Mouse (Mus musculus): ENCODE measurements around the gene Atrn. TPM values are rescaled to one million over a fixed set of nuclear protein-coding genes. Genes with fewer than 3 reads are reported as not detected.

Gene Atrn
- polyA plus RNA-seq (2016; fragmentation: Nextera tagmentation; extraction: Ambion mirVana): 13.5 and 13.6 TPM in 2 replicates

- H3K27ac ChIP-seq: peak within 1 kb of the TSS; percentile 68
- 5% methylated on average over 49 of the region's 50 CpGs for WGBS
- H3K9me3 ChIP-seq: no peaks in the 10 kb centered on the region
- H3K4me3 ChIP-seq: peak within 1 kb of the TSS; percentile 100
- no peaks in the 10 kb centered on the region for H3K27me3 ChIP-seq (replicated peaks)
- peaks cover 19% of the 10 kb centered on the region for H3K4me1 ChIP-seq
- peak; percentile 97 for ATAC-seq (ENCODE audit: low FRiP score, low read depth)
- H3K9ac ChIP-seq: peak within 1 kb of the TSS; percentile 96
- H3K4me2 ChIP-seq (replicated peaks): peak within 1 kb of the TSS; percentile 95
- H3K36me3 ChIP-seq: no peaks in the 10 kb centered on the region
Observed at GRCm38 (mm10) chr2:130905751-130906583, at the start of gene Atrn, which contains the start of gene 4930402H24Rik. Atrn (plus strand) TSS chr2:130906495. 4930402H24Rik (minus strand) TSS chr2:130906406.

GRCm38 (mm10) chr2:130862091-130862490 lies 44.2 kb upstream of the Atrn start:
- WGBS: 85% methylated on average over 3 of the region's 3 CpGs
- Histone ChIP-seq H3K36me3 (no peaks in the 10 kb centered on the region), H3K9me3 (no peaks in the 10 kb centered on the region), H3K27ac (no peak overlapping the region), H3K4me3 (no peak overlapping the region), H3K4me2 (replicated peaks) (no peak overlapping the region), H3K4me1 (no peaks in the 10 kb centered on the region), H3K27me3 (replicated peaks) (no peaks in the 10 kb centered on the region), H3K9ac (no peak overlapping the region)
- ATAC-seq (ENCODE audit: low FRiP score, low read depth): no peak

GRCm38 (mm10) chr2:130870916-130871315 lies 35.4 kb upstream of the Atrn start:
- Histone ChIP-seq H3K27ac (no peak overlapping the region), H3K9ac (no peak overlapping the region), H3K4me1 (no peaks in the 10 kb centered on the region), H3K36me3 (no peaks in the 10 kb centered on the region), H3K4me3 (no peak overlapping the region), H3K27me3 (replicated peaks) (no peaks in the 10 kb centered on the region), H3K4me2 (replicated peaks) (no peak overlapping the region), H3K9me3 (no peaks in the 10 kb centered on the region)
- WGBS: 91% methylated on average over 5 of the region's 5 CpGs
- ATAC-seq (ENCODE audit: low FRiP score, low read depth): no peak

GRCm38 (mm10) chr2:130877376-130877775 lies 28.9 kb upstream of the Atrn start:
- 41% methylated on average over 3 of the region's 3 CpGs for WGBS
- Histone ChIP-seq H3K9ac (no peak overlapping the region), H3K4me3 (no peak overlapping the region), H3K4me1 (no peaks in the 10 kb centered on the region), H3K36me3 (no peaks in the 10 kb centered on the region), H3K4me2 (replicated peaks) (no peak overlapping the region), H3K9me3 (no peaks in the 10 kb centered on the region), H3K27ac (no peak overlapping the region), H3K27me3 (replicated peaks) (no peaks in the 10 kb centered on the region)
- ATAC-seq (ENCODE audit: low FRiP score, low read depth): no peak

GRCm38 (mm10) chr2:130886983-130887382 lies 19.3 kb upstream of the Atrn start:
- no peak for ATAC-seq (ENCODE audit: low FRiP score, low read depth)
- H3K4me2 ChIP-seq (replicated peaks): no peak overlapping the region
- 0 out of 2 replicates have a peak, but pooled peaks cover 2% of the 10 kb centered on the region for H3K9me3 ChIP-seq
- H3K4me3 ChIP-seq: no peak overlapping the region
- H3K27ac ChIP-seq: no peak overlapping the region
- no peaks in the 10 kb centered on the region for H3K36me3 ChIP-seq
- no peaks in the 10 kb centered on the region for H3K4me1 ChIP-seq
- no peak overlapping the region for H3K9ac ChIP-seq
- H3K27me3 ChIP-seq (replicated peaks): no peaks in the 10 kb centered on the region

GRCm38 (mm10) chr2:130887456-130887855 lies 18.8 kb upstream of the Atrn start:
- Histone ChIP-seq H3K36me3 (no peaks in the 10 kb centered on the region), H3K27me3 (replicated peaks) (no peaks in the 10 kb centered on the region), H3K4me3 (no peak overlapping the region), H3K4me2 (replicated peaks) (no peak overlapping the region), H3K27ac (no peak overlapping the region), H3K9me3 (0 out of 2 replicates have a peak, but pooled peaks cover 2% of the 10 kb centered on the region), H3K4me1 (no peaks in the 10 kb centered on the region), H3K9ac (no peak overlapping the region)
- WGBS: 94% methylated on average over 1 of the region's 1 CpGs
- no peak for ATAC-seq (ENCODE audit: low FRiP score, low read depth)

GRCm38 (mm10) chr2:130896944-130897343 lies 9.4 kb upstream of the Atrn start:
- Histone ChIP-seq H3K4me2 (replicated peaks) (no peak overlapping the region), H3K27ac (no peak overlapping the region), H3K9ac (no peak overlapping the region), H3K36me3 (no peaks in the 10 kb centered on the region), H3K4me1 (peaks cover 6% of the 10 kb centered on the region; the same call in 1 of the 2 replicates), H3K27me3 (replicated peaks) (no peaks in the 10 kb centered on the region), H3K4me3 (no peak overlapping the region), H3K9me3 (no peaks in the 10 kb centered on the region)
- ATAC-seq (ENCODE audit: low FRiP score, low read depth): peak; percentile 76
- WGBS: 47% methylated on average over 2 of the region's 2 CpGs

GRCm38 (mm10) chr2:130897856-130898255 lies 8.4 kb upstream of the Atrn start:
- no peak overlapping the region for H3K4me3 ChIP-seq
- no peak for ATAC-seq (ENCODE audit: low FRiP score, low read depth)
- H3K9ac ChIP-seq: no peak overlapping the region
- WGBS: 86% methylated on average over 2 of the region's 2 CpGs
- H3K4me1 ChIP-seq: peaks cover 6% of the 10 kb centered on the region; the same call in 1 of the 2 replicates
- H3K27me3 ChIP-seq (replicated peaks): no peaks in the 10 kb centered on the region
- H3K4me2 ChIP-seq (replicated peaks): no peak overlapping the region
- H3K27ac ChIP-seq: no peak overlapping the region
- no peaks in the 10 kb centered on the region for H3K36me3 ChIP-seq
- no peaks in the 10 kb centered on the region for H3K9me3 ChIP-seq

GRCm38 (mm10) chr2:130898783-130899182 lies 7.5 kb upstream of the Atrn start:
- Histone ChIP-seq H3K9ac (no peak overlapping the region), H3K4me3 (no peak overlapping the region), H3K4me1 (peaks cover 6% of the 10 kb centered on the region; the same call in 1 of the 2 replicates), H3K27me3 (replicated peaks) (no peaks in the 10 kb centered on the region), H3K9me3 (no peaks in the 10 kb centered on the region), H3K36me3 (no peaks in the 10 kb centered on the region), H3K27ac (no peak overlapping the region), H3K4me2 (replicated peaks) (no peak overlapping the region)
- 74% methylated on average over 2 of the region's 2 CpGs for WGBS
- ATAC-seq (ENCODE audit: low FRiP score, low read depth): no peak

- WGBS: under 1% methylated on average over 51 of the region's 58 CpGs
- ATAC-seq (ENCODE audit: low FRiP score, low read depth): peak; percentile 65; the same call in 1 of the 2 replicates
- no peaks in the 10 kb centered on the region for H3K9me3 ChIP-seq
- H3K4me3 ChIP-seq: peak overlapping the region; percentile 100
- H3K36me3 ChIP-seq: no peaks in the 10 kb centered on the region
- peaks cover 19% of the 10 kb centered on the region for H3K4me1 ChIP-seq
- peak overlapping the region; percentile 68 for H3K27ac ChIP-seq
- no peaks in the 10 kb centered on the region for H3K27me3 ChIP-seq (replicated peaks)
- H3K4me2 ChIP-seq (replicated peaks): peak overlapping the region; percentile 95
- peak overlapping the region; percentile 96 for H3K9ac ChIP-seq
Observed at GRCm38 (mm10) chr2:130906584-130907315, 455 bp downstream of the Atrn start.

GRCm38 (mm10) chr2:130911691-130912090 lies 5.4 kb downstream of the Atrn start:
- peaks cover 16% of the 10 kb centered on the region for H3K4me1 ChIP-seq
- no peaks in the 10 kb centered on the region for H3K36me3 ChIP-seq
- H3K9ac ChIP-seq: no peak overlapping the region
- no peak overlapping the region for H3K4me3 ChIP-seq
- no peak overlapping the region for H3K27ac ChIP-seq
- no peak overlapping the region for H3K4me2 ChIP-seq (replicated peaks)
- H3K9me3 ChIP-seq: no peaks in the 10 kb centered on the region
- WGBS: 78% methylated on average over 1 of the region's 1 CpGs
- no peak for ATAC-seq (ENCODE audit: low FRiP score, low read depth)
- H3K27me3 ChIP-seq (replicated peaks): no peaks in the 10 kb centered on the region

GRCm38 (mm10) chr2:130914873-130915272 lies 8.6 kb downstream of the Atrn start:
- H3K4me2 ChIP-seq (replicated peaks): no peak overlapping the region
- H3K9ac ChIP-seq: no peak overlapping the region
- H3K27ac ChIP-seq: no peak overlapping the region
- H3K9me3 ChIP-seq: no peaks in the 10 kb centered on the region
- no peaks in the 10 kb centered on the region for H3K36me3 ChIP-seq
- peaks cover 6% of the 10 kb centered on the region; the same call in 1 of the 2 replicates for H3K4me1 ChIP-seq
- H3K4me3 ChIP-seq: no peak overlapping the region
- H3K27me3 ChIP-seq (replicated peaks): no peaks in the 10 kb centered on the region
- WGBS: 76% methylated on average over 1 of the region's 1 CpGs
- no peak for ATAC-seq (ENCODE audit: low FRiP score, low read depth)
